Mouse (Mus musculus): ENCODE measurements around the gene Ripk3. TPM values are rescaled to one million over a fixed set of nuclear protein-coding genes. Genes with fewer than 3 reads are reported as not detected.

Ripk3 gene
- 10 to 100 TPM; 80.3 to 81.9 TPM for polyA plus RNA-seq (2017; shearing (Covaris generic))

DNA sequence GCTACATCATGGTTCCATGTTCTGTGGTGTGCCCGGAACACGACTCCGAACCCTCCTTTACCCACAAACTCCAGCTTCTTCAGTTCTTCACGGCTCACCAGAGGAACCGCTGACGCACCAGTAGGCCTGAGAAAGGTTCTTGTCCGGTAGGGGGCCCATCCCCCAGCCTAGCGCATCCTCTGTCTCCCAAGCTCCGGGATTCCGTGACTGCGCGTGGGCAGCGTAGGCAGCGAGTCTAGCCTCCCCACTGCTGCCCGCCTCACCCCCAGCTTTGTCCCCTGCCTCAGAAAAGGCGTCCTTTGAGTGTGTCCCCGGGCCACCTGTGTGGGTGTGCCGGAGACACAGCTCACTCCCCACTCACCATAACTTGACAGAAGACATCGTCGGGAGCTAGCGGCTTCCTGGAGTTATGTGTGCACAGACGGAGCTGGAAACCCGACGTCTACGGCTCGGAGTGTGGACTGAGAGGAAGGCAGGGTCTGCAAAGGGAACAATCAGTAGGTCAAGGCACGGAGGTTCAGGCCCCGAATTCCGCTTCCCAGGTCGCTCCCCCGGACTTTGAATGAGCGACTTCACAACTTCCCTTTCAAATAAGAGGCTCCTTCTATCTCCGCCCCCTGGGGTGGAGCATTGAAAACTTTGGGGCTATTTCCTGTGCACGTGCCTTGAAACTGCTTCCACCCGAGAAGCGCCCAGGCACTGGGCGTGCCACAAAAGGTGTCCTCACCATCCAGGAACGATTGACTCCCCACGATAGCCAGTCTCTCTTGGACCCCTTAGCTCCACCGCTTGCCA, at the start of gene Ripk3:
Ripk3 (minus strand) TSS at position 610 of the 795 bp plus-strand sequence.
- ATAC-seq: peak; percentile 97

DNA sequence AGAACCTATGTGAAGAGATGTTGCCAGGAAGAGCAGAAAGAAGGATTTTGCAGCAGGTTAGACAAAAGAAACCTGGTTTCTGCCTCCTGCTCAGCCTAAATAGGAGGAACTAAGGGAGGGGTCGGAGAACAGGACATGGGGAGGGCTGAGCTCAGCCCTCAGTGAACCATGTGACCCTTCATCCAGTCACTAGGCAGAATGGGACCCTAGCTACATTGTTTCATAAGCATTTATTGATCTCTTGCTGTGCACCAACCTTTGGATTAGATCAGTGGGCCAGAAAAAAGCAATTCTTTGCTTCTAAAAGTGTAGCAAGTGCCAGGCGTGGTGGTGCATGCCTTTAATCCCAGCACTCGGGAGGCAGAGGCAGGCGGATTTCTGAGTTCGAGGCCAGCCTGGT, 49.6 kb upstream of the Ripk3 start:
- ATAC-seq: no peak

DNA sequence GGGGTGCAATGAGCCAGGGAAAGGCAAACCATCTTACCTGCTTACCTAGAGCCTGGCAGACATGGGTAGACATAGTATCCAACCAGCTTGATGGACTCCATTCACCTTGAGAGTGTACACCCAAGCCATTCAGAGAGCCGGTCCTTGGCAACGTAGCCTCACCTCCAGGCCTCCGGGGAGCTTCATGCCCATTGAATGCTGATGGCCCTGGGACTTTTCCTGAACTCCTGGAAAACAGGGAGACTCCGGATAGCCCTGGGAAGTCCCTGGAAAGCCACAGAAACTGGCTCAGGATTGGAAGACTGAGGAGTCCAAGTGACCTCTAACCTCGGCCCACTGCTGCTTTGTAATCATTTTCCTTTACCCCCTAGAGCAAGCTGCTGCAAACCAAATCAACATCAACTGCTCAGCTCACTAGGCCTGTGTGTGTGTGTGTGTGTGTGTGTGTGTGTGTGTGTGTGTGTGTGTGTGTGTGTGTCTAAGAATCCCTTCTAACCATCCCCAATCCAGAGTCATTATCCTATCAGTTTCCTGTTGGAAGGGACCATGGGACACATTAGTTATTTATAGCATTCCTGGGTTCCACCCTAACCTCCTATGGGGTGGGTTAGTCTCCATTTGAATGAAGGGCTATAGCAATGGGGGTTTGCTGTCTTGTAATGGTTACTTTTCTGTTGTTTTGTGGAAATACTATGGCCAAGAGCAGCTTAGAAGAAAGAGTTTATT, 46.3 kb upstream of the Ripk3 start:
- ATAC-seq: no peak

DNA sequence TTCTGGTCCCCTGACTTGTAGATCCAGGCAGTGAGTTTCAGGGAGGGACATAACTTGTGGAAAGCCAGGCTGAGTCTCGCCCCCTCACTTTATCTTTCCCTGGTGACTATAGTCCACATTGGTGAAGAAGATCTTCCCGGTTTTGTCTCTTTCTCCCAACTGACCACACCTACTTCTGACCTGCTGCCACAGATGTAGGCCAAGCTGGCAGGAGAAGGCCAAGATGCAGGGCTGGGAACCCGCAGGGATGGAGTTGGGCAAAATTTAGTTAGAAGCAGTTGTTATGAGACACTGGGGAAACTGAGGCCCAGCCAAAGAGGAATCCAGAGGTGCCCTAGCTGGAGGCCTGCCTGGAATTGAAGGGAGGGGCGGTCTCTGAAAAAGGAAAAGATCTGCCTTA, 44.5 kb upstream of the Ripk3 start:
- ATAC-seq: no peak

DNA sequence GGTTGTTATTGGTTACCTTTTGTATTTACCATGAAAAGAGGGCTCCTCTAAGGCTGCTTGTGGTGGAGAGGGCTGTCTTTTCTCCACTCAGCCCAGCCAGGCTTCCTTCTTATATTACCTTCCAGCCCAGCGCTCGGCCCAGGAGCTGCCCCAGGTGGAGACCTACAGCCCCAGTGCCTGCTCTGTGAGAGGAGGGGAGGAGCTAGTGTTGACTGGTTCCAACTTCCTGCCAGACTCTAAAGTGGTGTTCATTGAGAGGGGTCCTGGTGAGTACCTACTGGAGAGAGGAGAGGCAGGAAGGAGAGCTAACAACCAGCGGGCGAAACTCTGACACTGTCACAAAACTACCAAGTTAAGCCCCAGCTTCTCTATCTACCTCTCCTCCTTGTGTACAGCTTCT, 41.7 kb upstream of the Ripk3 start:
- no peak for ATAC-seq

DNA sequence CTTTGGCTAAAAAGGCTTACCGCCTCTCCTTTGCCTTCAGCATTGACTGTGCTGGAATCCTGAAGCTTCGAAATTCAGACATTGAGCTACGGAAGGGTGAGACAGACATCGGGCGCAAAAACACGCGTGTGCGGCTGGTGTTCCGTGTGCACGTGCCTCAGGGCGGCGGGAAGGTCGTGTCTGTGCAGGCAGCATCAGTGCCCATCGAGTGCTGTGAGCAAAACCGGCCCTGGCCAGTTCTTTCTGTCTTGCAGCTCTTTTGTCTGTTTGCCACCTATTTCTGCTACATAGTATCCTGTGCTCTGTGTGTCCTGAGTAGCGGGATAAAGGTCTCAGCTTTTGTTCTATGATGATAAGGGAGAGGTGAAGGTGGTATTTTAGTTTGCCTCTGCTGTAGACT, 41.2 kb upstream of the Ripk3 start:
- no peak for ATAC-seq

DNA sequence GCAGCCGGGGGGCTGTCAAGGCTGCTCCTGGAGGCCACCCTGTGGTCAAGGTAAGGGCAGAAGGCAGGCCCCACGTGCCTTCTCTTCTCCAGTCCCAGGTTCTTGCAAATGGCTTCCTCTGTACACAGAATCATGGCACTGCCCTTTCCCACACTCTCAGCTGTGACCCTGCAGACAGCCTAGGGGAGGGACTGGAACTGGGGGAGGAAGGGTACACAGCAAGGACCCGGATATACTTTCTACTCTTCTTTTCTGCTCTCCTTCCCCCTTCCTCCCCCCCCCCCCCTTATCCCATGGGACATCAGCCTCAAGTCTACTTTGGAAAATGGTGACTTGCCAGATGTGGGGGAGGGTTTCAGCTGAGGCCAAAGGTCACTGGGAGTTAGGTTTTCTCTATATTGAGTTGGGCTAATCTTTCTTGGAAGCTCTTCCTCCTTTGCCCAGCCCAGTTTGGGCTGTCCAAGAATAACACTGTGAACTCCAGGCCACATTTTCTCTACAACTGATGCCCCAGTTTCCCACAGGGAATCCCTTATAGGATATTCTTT, 40.1 kb upstream of the Ripk3 start:
- ATAC-seq: no peak

DNA sequence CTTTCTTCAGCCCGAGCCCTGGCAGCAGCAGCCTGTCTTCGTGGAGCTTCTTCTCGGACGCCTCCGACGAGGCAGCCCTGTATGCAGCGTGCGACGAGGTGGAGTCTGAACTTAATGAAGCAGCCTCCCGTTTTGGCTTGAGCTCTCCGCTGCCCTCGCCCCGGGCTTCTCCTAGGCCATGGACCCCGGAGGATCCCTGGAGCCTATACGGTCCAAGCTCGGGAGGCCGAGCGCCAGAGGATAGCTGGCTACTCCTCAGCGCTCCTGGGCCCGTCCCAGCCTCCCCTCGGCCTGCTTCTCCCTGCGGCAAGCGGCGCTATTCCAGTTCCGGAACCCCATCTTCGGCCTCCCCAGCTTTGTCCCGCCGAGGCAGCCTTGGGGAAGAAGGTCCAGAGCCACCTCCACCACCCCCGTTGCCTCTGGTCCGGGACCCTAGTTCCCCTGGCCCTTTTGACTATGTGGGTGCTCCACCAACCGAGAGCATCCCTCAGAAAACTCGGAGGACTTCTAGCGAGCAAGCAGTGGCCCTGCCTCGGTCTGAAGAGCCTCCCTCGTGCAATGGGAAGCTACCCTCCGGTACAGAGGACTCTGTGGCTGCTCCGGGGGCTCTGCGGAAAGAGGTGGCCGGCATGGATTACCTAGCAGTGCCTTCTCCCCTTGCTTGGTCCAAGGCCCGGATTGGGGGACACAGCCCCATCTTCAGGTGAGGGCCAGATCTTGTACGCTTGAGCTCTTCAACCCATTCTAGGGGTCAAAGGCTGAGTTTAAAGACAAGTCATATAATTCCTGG, 38.1 kb upstream of the Ripk3 start:
- ATAC-seq: no peak

DNA sequence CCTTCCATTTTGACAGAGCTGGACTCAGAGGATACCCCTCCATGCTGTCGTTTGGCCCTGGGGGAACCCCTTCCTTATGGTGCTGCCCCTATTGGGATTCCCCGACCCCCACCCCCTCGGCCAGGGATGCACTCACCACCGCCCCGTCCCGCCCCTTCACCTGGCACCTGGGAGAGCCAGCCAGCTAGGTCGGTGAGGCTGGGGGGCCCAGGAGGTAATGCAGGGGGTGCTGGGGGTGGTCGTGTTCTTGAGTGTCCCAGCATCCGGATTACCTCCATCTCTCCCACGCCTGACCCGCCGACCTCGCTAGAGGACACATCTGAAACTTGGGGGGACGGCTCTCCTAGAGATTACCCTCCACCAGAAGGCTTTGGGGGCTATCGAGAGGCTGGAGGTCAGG, 37.5 kb upstream of the Ripk3 start:
- no peak for ATAC-seq

DNA sequence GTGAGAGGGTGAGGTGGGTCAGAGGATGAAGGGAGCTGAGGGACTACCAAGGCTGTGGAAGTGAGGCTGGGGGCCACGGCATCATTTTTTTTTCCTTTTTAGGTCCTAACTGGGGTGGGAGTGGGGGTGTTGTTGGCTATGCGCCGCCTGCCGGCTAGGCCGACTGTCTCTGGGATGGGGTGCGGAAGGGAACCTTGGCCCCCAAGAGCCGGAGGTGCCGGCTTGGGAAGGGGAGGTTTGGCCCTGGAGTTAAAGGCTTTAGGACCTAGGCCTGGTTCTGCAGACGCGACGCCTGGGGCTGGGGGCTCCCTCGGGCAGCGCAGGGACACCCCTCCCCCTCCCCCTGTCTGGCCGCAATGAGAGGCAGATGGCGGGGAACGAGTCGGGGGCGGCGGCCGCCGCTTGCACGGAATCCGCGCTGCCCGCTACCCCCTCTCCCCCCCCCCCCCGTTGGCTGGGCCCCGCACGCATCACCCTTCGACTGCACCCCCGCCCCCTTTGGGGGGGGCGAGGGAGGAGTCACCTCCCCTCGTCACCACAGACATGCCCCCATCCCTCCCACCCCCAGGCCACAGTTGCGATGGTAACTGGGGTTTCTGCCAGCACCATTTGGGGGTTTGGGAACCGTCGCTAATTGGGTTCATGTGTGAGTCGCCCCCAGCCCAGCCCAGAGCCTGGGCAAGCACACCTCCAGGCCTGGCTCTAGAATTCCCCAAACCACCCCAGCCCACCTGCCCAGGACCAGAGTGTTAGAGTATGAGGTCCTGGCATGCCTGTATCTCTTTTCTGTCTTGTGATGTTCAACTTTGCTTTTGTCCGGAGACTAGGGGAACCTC, 36.8 kb upstream of the Ripk3 start:
- ATAC-seq: no peak

DNA sequence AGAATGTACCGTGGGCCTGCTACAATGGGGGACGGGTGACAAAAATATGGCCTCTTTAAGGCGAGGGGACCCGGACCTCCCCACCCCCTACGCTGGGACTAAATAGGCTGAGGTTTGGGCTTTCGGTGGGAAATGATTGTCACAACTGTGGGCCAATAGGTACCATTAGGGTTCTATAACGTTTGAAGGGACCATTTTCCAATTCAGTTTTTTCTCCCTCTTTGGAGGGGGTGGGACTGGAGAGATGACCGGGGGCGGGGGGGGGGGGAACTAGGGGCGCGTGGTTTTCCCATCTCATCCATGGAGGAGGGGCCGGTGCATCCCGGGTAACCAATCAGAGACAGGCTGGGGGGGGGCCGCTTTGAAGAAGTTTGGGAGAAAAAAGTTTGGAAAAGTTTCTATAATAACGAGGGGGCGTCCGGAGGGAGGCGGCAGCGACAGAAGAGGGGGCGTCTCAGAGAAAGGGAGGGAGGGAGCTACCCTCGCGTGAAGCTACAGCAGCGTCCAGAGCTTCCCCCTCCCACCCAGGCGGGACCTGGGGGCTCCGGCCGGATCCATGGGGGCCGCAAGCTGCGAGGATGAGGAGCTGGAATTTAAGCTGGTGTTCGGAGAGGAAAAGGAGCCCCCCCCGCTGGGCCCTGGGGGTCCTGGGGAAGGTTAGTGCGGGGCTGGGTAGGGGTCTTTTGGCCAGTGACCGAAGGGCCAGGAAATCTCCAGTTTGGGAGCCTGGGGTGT, 36.0 kb upstream of the Ripk3 start:
- ATAC-seq: no peak

DNA sequence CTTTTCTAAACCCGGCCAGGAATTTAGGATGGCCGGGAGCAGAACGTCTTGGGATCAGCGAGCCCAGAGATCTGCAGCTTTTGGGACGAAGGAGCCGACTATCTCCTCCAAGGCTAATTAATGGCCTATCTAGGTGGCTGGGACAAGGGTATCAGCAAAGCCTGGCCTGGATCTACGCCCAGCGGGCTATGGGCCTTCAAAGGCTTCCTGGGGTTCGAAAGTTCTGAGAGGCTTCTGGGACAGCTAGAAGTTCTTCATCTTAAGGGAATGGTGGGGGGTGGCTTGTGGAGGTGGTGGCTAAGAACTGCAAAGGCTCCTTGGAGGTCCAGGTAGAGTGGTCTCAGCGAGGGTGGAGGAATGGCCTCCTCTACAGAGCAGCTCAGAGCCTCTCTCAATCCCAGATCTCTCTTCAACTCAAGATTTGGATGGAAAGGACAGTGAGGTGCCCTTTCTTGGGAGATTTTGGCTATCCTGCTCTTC, 35.4 kb upstream of the Ripk3 start:
- ATAC-seq: no peak

DNA sequence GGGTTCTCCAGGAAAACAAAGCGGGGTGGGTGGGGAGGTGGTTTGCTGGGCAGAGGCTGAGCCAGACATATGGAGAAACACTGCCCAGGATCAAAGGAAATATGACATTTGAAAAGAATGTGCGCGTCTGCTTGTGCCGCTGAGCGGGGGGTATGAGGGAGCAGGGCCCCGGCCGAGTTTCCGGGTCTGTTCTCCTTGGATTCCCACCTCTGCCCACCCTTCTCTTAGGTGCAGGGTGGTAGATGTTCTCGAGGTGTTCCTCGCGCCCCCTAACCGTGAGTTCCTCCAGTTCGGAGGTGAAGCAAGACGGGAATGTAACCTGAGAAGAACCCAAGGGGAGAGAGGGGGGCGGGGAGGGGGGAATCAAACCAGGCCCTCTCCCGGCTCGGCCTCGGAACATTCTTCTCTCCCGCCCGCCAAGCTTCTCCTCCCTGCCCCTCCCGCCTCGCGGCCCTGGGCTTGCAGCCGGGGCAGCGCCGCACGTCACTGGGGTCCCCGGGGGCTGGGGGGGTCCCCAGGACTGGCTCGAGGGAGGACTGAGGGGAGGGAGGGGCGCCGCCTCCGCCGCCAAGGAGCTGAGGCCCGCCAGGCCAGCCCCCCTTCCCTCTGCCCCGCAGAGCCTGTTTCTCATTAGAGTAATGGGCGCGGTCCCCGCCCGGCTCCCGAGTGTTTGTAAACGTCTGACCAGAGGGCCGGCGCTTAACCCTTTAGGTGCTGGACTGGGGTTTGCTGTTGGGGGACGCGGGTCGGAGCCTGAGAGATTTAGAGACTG, 34.5 kb upstream of the Ripk3 start, which contains the start of gene Nfatc4:
Nfatc4 (plus strand) TSS at position 154 of the 772 bp plus-strand sequence.
- no peak for ATAC-seq

DNA sequence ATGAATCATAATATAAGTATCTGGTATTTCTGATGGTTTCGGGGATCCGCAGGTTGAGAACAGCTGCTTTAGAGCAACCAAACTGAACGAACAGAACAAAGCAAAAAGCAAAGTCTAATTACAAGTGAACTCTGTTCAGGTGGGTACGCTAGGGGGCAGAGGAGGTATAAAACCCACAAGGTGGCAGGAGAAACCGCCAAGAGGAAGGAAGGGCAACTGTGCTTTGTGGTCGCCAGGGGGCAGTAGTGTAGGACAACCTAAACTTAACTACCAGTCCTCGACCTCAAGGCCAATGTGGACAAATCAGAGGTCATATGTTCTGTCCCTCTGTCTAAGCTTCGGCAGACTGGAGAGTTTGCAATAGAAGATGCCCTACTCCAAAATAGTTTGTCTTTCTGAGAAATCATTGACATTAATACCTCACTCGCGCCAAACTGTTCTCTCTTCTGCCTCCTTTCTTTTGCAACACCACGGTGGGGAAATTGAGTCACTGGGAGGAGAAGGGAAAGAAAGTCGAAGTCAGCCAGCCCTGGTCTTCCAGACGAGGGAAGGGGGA, 33.8 kb upstream of the Ripk3 start:
- ATAC-seq: peak; percentile 89

DNA sequence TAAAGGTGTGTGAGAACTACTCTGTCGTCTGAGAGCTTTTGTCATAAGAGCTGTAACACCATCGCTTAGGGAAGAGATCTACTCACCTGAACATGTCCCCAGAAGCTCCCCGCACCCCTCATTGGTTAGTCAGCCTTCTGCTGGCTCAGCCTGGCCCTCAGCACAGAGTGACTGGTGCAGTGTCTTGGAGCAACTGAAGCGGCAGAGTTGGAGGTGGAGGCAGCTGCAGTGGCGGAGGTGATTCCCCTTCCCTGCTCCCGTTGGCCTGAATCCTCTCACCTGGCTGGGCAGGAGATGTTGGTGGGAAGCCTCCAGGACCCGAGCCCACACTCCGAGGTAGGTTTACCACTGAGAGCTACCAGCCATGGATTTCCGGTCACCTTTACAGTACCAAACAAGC, 31.9 kb upstream of the Ripk3 start:
- ATAC-seq: no peak

DNA sequence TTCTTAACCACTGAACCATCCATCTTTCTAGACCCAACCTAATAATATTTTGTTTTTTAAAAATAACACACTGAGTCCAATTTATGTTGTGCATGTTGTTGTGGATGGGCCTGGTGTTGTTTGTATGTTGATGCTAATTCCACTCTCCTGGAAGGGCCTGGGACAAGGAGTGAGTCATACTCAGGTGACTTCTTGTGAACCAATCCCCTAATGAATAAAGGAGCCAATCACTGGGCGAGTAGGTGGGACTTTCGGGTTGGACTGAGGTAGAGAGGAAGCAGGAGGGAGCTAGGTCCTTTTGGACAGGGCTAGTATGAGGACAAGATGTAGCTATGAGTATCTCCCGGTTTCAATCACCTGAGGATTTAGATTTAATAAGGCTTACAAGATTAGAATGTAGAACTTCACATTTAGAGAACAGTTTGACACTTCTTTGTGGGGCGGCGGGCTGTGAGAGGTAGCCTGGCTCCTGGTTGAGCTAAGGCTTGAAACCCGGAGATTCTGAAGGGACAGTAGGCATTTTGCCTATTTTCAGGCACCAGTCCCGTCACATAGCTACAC, 31.3 kb upstream of the Ripk3 start:
- ATAC-seq: no peak

DNA sequence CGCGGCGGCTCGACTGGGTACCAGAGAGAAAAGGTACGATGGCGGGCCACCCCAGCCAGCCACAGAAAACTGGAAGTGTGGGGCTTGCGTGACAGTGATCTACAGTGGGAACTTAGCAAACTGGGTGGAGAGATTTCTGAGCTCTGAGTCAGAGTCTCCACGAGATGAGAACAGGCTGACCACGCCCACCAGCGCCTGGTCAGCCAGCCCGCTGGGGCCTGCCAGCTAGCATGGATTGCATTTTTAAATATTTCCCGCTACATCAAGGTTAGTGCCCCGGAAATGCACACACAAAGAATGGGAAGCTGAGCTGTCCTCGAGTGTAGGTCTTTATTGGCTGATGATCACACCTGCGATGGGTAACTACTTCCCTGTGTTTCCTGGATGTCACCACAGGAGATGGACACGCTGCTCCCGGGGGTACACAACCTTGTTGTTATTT, 26.7 kb upstream of the Ripk3 start:
- ATAC-seq: no peak

DNA sequence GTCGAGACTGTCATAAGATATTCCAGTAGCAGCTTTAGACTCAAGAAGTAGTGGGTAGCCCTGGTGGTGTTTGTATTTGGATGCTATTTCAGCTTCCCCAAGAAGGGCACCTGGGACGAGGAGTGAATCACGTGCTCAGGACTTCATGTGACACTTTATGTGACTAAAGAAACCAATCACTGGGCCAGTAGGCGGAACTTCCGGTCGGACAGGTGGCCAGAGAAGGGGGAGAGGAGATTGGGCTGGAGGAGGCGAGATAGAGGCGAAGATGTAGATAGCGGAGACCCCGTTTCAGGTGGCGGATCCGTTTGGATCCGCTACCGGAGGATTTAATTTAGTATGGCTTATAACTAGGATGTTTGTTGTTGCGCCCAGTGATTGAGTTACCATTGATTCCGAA, 26.2 kb upstream of the Ripk3 start:
- ATAC-seq: no peak

DNA sequence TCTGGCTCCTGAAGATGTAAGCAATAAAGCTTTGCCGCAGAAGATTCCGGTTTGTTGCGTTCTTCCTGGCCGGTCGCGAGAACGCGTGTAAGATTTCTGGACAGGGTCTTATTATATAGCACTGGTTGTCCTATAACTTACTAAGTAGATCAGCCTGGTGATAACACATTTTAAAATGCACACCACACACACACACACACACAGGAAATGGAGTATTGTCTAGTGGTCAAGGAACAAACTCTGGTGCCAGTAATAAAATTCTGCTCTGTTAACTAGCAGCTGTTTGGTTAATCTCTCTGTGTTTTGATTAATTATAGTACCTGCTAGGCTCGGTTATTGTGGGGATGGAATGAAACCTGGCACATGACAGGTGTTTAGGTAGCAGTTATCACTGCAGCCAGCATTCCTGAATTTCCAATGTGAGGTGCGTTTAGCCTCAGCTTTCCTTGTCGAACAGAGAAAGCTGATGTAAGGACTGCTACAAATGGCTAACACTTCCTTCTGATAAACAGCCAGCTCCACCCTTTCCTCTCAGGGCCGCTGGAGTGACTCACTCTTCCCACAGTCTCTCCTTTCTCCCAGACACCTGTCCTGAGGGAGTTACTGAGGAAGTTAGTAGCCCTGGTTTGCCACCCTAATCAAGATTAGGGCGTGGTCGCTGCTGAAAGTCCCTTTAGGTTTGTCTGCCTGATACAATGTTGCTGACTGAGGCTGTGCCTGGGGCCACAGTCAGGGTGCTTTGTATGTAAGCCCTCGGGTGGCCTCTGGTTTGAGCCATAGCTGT, 6.9 kb upstream of the Ripk3 start:
- ATAC-seq: no peak

Measured in CD4-positive, CD25-positive, alpha-beta regulatory T cell, adult 4 months (primary cell).